Comparison of ENCODE assay signal across 8 mouse cellular contexts in the genomic region with DNA sequence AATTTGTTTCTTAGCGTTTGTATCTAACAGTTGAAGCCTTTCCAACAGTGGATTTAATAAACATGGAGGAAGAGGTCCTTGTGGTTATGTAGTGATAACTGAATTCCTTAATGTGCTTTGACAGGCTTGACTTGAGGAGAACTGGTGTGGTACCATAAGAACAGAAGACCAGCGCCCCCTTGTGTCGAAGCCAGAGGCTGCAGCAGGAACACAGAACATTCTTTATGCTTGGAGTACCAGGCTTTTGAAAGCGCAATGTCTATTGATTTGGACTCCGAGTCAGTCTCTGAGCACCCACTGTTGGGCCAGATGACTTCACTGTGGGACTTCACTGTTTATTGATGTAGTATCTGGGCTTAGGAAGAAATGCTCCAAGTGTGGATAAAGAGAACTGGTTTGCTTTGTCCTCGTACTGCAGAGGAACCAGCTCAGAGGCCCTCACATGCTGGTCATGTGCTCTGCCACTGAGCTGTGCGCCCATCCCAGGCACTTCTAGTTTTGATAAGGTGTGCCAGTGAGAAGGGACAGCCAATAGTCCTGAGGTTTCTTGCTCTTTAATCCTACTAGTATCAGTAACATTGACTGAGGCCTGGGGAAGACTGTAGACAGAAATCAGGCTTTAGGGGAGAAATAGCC. TPM values are rescaled to one million over a fixed set of nuclear protein-coding genes. Genes with fewer than 3 reads are reported as not detected.
A peak's percentile ranks its signal among the peaks of the same experiment; 100 is the strongest.
DNase-seq lines count a peak whose midpoint lies in the region; ATAC-seq and TF ChIP-seq lines count a peak whose summit lies in the region.

No protein-coding gene starts in this region.

- TF ChIP-seq POLR2A in bone marrow macrophage, adult 2 months (IDR thresholded peaks at IDR 0.05; ENCODE audit: borderline replicate concordance, low read depth, low read length), result no peak

- 33% methylated on average over 7 of the region's 7 CpGs for WGBS in liver, postnatal 0 days (ENCODE audit: insufficient replicate concordance)
- WGBS in neural tube, embryonic 15.5 days, result 35% methylated on average over 7 of the region's 7 CpGs

- TF ChIP-seq CTCF in bone marrow macrophage, adult 2 months (IDR thresholded peaks at IDR 0.05; ENCODE audit: low read depth, low read length), result peak; percentile 59
- peak; percentile 92 for TF ChIP-seq CTCF in liver, postnatal 0 days (IDR thresholded peaks at IDR 0.05; ENCODE audit: low read depth)

- no peak for TF ChIP-seq EP300 in liver, postnatal 0 days (IDR thresholded peaks at IDR 0.05; ENCODE audit: low read depth)

- DNase-seq in heart, postnatal 14 days, result peak; percentile 87 to 94
- peak; percentile 98 for DNase-seq in layer of hippocampus, adult 11-12 months (ENCODE audit: low spot score)
- DNase-seq in liver, postnatal 0 days, result peak; percentile 89
- DNase-seq in testis, postnatal 10 days (ENCODE audit: low spot score), result peak; percentile 92

- peak; percentile 86 for ATAC-seq in CD4-positive, CD25-positive, alpha-beta regulatory T cell, adult 4 months
- ATAC-seq in erythroid progenitor cell, adult 5-6 weeks (replicated peaks; ENCODE audit: low FRiP score, poor library complexity, severe bottlenecking), result peak; percentile 72
- peak; percentile 78 for ATAC-seq in liver, postnatal 0 days
- peak; percentile 79; the same call in 1 of the 2 replicates for ATAC-seq in neural tube, embryonic 15.5 days (ENCODE audit: low FRiP score)

- H3K4me1 ChIP-seq in bone marrow macrophage, adult 2 months (ENCODE audit: control insufficient read depth, insufficient read depth, low read length), result peaks cover 4% of the 10 kb centered on the region; the same call in 1 of the 2 replicates
- no peaks in the 10 kb centered on the region for H3K4me1 ChIP-seq in liver, postnatal 0 days (ENCODE audit: insufficient read depth)
- no peaks in the 10 kb centered on the region for H3K4me1 ChIP-seq in neural tube, embryonic 15.5 days

- no peak overlapping the region for H3K4me2 ChIP-seq in liver, postnatal 0 days (ENCODE audit: low read depth, low read length)
- H3K4me2 ChIP-seq in neural tube, embryonic 15.5 days, result no peak overlapping the region

- no peak overlapping the region for H3K4me3 ChIP-seq in bone marrow macrophage, adult 2 months (ENCODE audit: insufficient read depth, low read length)
- no peak overlapping the region for H3K4me3 ChIP-seq in liver, postnatal 0 days (ENCODE audit: low read depth, low read length)
- no peak overlapping the region for H3K4me3 ChIP-seq in neural tube, embryonic 15.5 days (replicated peaks)

- intact Hi-C loops in heart, postnatal 14 days (cut with DNase I), result loop anchor here (1.0 to 5.0 kb wide), 5 partner anchors 88 to 906 kb away; a partner anchor contains a TSS

- no peaks in the 10 kb centered on the region for H3K27me3 ChIP-seq in liver, postnatal 0 days (ENCODE audit: insufficient read depth, low read length)
- H3K27me3 ChIP-seq in neural tube, embryonic 15.5 days (replicated peaks), result no peaks in the 10 kb centered on the region

- H3K36me3 ChIP-seq in liver, postnatal 0 days (replicated peaks; ENCODE audit: insufficient read depth, low read length), result no peaks in the 10 kb centered on the region
- H3K36me3 ChIP-seq in neural tube, embryonic 15.5 days, result no peaks in the 10 kb centered on the region

- no peak overlapping the region for H3K9ac ChIP-seq in liver, postnatal 0 days (replicated peaks)
- no peak overlapping the region for H3K9ac ChIP-seq in neural tube, embryonic 15.5 days (replicated peaks)

- H3K27ac ChIP-seq in bone marrow macrophage, adult 2 months (ENCODE audit: insufficient read depth, low read depth, low read length), result no peak overlapping the region
- no peak overlapping the region for H3K27ac ChIP-seq in liver, postnatal 0 days (ENCODE audit: low read depth)
- no peak overlapping the region for H3K27ac ChIP-seq in neural tube, embryonic 15.5 days (replicated peaks)

- no peaks in the 10 kb centered on the region for H3K9me3 ChIP-seq in liver, postnatal 0 days (ENCODE audit: low read length)
- H3K9me3 ChIP-seq in neural tube, embryonic 15.5 days (replicated peaks), result no peaks in the 10 kb centered on the region

RNA-seq across cellular contexts. Expression of a gene that starts 7.8 kb away (rescaled TPM):
- polyA plus RNA-seq in CD4-positive, CD25-positive, alpha-beta regulatory T cell, adult 4 months (2017; shearing (Covaris generic)), result 10 to 100 TPM; 85.8 to 96.2 TPM
- 31.7 and 40.9 TPM in 2 replicates for polyA plus RNA-seq in bone marrow macrophage, adult 2 months (2012; ENCODE audit: insufficient read depth, insufficient read length, missing spikeins)
- total RNA-seq in erythroid progenitor cell, adult 5-6 weeks (2015; ENCODE audit: low replicate concordance), result 60.9 and 108 TPM in 2 replicates
- total RNA-seq in erythroid progenitor cell, adult 5-6 weeks (2017; ENCODE audit: low replicate concordance), result 70.5 and 72.5 TPM in 2 replicates
- 10 to 100 TPM; 21.2 to 24.9 TPM for total RNA-seq in heart, postnatal 14 days (2021)
- polyA plus RNA-seq in liver, postnatal 0 days (2015; fragmentation: Nextera tagmentation; extraction: Ambion mirVana), result 40.0 and 42.1 TPM in 2 replicates
- 51.9 and 75.0 TPM in 2 replicates for polyA plus RNA-seq in neural tube, embryonic 15.5 days (2015; fragmentation: Nextera tagmentation; extraction: Ambion mirVana)

RNA-seq across cellular contexts. Expression of a gene that starts 38.4 kb away (rescaled TPM):
- 100 to 1,000 TPM; 219 to 273 TPM for polyA plus RNA-seq in CD4-positive, CD25-positive, alpha-beta regulatory T cell, adult 4 months (2017; shearing (Covaris generic))
- 143 TPM in 2 replicates for polyA plus RNA-seq in bone marrow macrophage, adult 2 months (2012; ENCODE audit: insufficient read depth, insufficient read length, missing spikeins)
- total RNA-seq in erythroid progenitor cell, adult 5-6 weeks (2015; ENCODE audit: low replicate concordance), result 51.5 and 62.0 TPM in 2 replicates
- total RNA-seq in erythroid progenitor cell, adult 5-6 weeks (2017; ENCODE audit: low replicate concordance), result 27.5 and 29.4 TPM in 2 replicates
- total RNA-seq in heart, postnatal 14 days (2021), result 100 to 1,000 TPM; 768 to 787 TPM
- polyA plus RNA-seq in liver, postnatal 0 days (2015; fragmentation: Nextera tagmentation; extraction: Ambion mirVana), result 235 and 240 TPM in 2 replicates
- polyA plus RNA-seq in neural tube, embryonic 15.5 days (2015; fragmentation: Nextera tagmentation; extraction: Ambion mirVana), result 325 and 351 TPM in 2 replicates

RNA-seq across cellular contexts. Expression of a gene that starts 39.1 kb away (rescaled TPM):
- 10 to 100 TPM; 17.0 to 23.7 TPM for polyA plus RNA-seq in CD4-positive, CD25-positive, alpha-beta regulatory T cell, adult 4 months (2017; shearing (Covaris generic))
- polyA plus RNA-seq in bone marrow macrophage, adult 2 months (2012; ENCODE audit: insufficient read depth, insufficient read length, missing spikeins), result 13.2 and 19.3 TPM in 2 replicates
- 4.6 and 12.6 TPM in 2 replicates for total RNA-seq in erythroid progenitor cell, adult 5-6 weeks (2015; ENCODE audit: low replicate concordance)
- 1.1 and 4.7 TPM in 2 replicates for total RNA-seq in erythroid progenitor cell, adult 5-6 weeks (2017; ENCODE audit: low replicate concordance)
- total RNA-seq in heart, postnatal 14 days (2021), result 10 to 100 TPM; 33.3 to 41.9 TPM
- polyA plus RNA-seq in liver, postnatal 0 days (2015; fragmentation: Nextera tagmentation; extraction: Ambion mirVana), result 15.2 and 18.2 TPM in 2 replicates
- 31.4 and 31.7 TPM in 2 replicates for polyA plus RNA-seq in neural tube, embryonic 15.5 days (2015; fragmentation: Nextera tagmentation; extraction: Ambion mirVana)
